Mouse (Mus musculus): ENCODE data around the gene Mysm1.

Gene Mysm1

GRCm38 (mm10) chr4:94978590-94979499 is at the start of gene Mysm1:
Gene Mysm1 (minus strand): TSS chr4:94979100.
- DNase-seq, result peak; percentile 95

GRCm38 (mm10) chr4:95025847-95026600 is 47.1 kb upstream of the Mysm1 start:
- DNase-seq, result no peak

GRCm38 (mm10) chr4:95023350-95023953 is 44.6 kb upstream of the Mysm1 start:
- DNase-seq, result no peak

DNA sequence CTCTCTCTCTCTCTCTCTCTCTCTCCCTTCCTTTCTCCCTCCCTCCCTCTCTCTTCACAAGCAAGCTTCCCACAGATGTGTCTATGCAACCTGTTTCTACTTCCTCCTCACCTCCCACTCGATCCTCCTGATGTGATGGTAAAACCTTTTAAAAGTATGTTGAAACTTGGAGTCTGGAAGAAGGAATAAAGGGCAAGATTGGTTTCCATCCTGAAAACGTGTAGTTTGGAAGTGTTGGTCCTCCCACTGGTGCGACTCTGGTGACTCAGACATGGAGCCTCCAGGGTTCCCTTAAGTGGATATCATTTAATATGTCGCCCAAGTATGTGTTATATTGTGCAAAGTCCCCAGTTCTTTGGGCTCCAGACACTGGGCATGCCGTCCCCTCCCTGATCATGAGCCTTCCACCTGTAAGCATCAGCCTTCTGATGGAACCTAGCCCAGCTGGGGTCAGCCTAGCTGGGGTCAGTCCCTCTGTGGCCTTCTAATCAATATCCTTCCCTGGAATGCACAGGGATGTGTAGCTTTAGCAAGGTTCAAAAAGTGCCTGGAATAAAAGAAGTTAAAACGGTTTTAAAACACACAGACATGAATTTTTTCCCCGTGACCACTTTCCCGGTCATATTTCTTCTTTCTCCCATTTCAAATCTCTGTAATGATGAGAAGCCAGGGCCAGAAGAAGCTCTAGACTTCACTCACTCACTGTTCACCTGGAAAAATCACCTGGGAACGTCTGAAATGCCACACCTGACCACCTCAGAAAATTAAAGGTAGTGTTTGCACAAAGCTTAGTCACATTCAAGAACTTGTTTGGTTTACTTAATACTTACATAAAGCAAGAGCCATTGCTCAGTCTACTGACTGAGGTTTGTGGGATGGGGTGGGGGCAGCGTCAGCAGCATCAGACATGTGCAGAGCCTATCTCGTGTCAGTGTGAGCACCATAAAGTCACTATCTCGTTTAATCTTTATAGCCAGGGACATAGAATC is 43.0 kb upstream of the Mysm1 start:
- DNase-seq, result no peak

- DNase-seq, result no peak
These were observed 41.3 kb upstream of the Mysm1 start for GRCm38 (mm10) chr4:95020201-95020600.

GRCm38 (mm10) chr4:95018221-95018620 is 39.3 kb upstream of the Mysm1 start:
- no peak for DNase-seq

DNA sequence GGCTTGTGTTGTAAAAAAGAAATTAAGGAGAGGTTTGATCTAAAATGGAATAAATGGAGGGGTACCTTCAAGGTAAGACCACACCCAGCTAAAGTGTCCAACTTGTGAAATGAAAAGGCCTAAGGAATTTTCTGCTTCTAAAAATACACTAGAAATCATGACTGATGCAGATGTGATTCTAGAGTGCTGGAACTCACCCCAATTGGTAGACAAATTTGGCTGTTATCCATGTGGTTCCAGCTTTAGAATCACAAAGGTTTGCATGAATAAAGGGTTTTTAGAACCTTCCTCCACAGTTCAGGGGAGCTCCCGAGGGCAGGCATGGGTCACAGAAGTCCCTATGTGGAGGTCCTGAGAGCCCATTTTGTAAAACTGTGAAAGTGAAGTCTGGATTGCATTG is 33.8 kb upstream of the Mysm1 start:
- no peak for DNase-seq

DNA sequence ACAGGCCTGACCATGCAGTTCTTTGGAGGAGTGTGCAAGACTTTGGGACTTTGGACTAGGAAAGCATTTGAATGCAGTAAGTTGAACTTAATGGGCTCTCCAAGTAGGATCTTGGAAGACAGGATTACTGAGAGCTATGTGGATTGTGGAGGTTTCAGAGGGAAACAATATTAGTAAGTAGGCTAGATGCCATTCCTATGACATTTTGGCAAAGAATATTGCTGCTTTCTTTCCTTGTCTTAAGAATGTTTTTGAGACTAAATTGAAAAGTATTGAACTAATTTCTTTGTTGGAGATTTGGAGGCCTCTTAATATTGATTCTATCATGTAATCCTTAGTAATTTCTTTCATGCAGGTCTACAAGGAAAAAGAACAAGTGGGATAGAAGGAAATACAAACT is 33.4 kb upstream of the Mysm1 start:
- no peak for DNase-seq

DNA sequence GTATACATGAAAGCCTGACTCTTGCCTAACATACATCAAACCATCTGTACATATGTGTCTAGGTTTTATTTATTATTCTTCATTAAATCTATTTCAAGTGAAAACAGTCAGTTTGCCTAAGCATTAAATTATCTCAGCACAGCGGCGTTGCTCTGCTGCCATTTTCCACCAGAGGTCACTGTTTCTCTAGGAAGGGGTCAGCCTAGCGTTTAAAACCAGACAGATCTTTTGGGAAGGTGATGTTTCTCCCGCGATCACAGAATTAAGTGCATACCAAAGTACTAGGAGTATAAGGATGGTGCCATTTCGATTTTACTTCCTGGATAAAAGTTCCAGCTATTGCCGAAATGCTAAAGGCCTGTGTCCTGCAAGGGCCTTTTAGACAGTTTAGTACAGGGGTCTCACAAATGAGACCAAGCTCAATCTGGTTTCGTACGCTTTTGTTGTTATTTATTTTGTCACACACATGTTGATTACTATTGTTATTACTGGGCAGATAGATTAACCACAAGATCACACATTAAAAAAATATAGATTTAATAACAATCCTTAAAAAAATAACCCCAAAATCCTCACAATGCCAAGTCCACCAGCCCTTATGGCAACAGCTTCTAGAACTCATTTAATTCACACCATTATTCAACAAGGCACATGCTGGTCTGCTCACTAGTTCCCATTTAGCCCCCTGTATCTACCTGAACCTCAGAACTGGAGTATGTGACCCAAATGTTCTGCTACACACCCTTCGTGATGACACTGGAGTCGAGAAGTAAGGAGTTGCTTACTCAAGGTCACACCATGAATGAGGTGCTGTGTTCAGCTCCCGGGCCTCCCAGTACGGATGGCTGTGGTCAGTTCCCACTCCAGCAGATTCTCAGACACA is 29.5 kb upstream of the Mysm1 start:
- DNase-seq, result peak; percentile 85

- no peak for DNase-seq
These were observed 28.9 kb upstream of the Mysm1 start for GRCm38 (mm10) chr4:95007759-95008158.

DNA sequence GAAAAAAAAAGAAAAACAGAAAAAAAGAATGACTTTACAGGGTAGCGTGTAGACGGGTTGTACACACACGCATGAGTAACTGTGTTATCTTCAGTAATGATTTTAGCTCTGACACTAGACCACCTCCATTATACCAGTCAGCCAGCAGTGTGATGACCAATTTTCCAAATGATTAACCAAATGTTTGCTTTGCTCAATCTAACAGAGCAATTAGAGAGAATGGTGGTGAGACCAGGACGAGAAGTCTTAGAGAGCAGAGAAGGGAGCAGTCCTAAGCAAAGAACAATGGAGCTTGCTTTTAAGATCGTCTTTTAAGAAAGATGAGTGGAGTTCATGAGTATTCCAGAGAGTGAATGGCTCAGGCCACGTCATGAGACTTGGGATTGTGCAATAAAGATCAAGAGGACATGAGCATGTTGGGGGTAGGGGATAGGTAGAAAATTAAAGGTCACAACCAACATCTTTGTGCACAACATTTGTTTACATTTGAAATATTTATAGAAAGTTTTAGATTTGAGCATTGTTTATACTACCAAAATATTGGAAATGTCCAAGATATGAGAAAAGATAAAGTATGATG is 26.4 kb upstream of the Mysm1 start:
- no peak for DNase-seq

GRCm38 (mm10) chr4:95001043-95001775 is 22.3 kb upstream of the Mysm1 start:
- no peak for DNase-seq

GRCm38 (mm10) chr4:95000147-95000546 is 21.2 kb upstream of the Mysm1 start:
- DNase-seq, result no peak

DNA sequence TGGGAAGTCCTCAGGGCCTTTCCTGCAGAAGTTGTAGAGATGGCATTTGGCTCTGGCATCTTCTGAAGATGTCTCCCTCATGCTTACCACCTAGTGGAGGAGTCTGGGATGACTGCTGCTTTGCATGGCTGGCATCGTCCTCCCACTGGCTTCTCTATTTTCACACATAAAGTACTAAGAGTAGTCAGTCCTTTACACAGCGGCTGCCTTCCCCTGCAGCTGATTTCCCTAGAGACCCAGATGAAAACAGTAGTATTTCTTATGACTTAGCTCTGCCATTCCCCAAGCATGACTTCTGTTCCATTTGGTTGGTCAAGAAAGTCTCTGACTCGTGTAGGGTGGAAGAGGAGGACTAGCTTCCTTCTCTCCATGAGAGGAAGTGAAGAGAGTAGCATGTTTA is 20.3 kb upstream of the Mysm1 start:
- no peak for DNase-seq

DNA sequence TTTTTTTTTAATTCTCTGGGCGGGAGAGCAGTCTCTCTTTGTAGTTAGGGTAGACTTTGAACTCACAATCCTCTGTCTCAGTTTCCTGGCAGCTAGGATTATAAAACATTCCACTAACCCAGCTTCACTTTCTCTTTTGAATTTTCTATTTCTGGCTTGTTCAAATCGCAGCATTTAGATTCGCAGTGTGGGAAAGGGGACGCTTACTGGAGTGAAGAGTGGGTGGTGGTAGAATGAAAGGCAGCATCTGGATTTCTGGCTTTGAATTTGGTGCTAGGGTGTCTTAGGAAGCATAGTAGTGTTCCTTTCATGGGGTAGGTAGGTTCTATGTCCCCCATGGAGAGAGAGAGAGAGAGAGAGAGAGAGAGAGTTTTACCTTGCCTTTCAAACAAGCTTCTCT is 17.0 kb upstream of the Mysm1 start:
- no peak for DNase-seq

DNA sequence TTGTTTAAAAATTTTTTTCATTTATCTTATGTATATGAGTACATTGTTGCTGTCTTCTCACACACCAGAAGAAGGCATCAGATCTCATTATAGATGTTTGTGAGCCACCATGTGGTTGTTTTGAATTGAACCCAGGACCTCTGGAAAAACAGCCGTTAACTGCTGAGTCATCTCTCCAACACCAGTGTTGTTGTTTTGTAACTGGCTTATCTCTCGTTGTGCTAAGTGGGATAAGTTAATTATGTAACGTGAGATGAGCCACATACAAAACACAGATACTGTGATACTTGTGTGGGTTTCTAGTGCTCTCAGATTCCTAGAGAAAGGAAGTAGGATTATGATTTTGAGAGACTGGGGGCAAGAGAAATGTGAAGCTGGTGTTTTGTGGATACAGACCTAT is 11.3 kb upstream of the Mysm1 start:
- no peak for DNase-seq

- no peak for DNase-seq
These were observed 8.8 kb upstream of the Mysm1 start for GRCm38 (mm10) chr4:94987725-94988124.

- no peak for DNase-seq
These were observed 608 bp upstream of the Mysm1 start for GRCm38 (mm10) chr4:94979500-94979915.

DNA sequence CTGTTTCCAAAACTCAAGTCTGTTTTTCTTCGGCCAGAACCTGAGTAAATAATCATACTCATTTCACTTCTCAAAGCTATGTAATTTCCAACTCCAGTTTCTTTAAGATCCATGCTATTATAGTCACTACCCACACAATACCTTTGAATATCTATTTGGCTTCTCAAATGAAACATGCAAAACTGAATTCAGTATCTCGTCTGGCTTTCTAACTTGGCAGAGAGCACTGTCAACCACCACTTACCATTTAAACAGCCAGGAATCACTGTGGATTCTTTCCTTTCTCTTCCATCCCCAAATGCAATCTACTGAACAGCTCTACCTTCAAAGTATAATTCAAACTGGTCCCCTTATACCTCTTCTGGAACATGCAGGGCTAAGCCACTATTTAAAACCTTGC is 5.6 kb downstream of the Mysm1 start:
- no peak for DNase-seq

DNA sequence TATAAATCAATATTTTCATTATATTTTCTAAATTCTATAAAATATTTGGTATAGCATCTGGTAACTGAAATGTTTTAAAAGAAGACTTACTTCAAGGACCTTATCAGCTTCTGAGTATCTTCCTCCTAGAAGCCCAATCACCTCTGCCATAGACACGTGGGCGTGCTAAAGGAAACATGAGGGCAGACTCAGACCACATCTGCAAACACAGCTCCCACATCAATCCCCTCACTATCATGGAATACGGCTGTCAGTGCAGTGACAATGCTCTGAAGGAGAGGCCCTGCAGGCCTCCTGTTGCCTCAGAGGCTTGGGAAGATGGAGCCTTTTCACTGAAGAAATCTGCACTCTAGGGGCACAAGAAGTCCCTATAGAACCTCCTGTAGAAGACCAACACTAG is 26.1 kb downstream of the Mysm1 start:
- no peak for DNase-seq
